Mouse (Mus musculus) cerebellum, adult 2 months (tissue): ENCODE measurements around the gene Ccr7. TPM values are rescaled to one million over a fixed set of nuclear protein-coding genes. Genes with fewer than 3 reads are reported as not detected.

Experiments used
- DNase-seq, 2 experiments: peaks; one replicate each; pipeline ENCODE4 v3.0.0; 2021
- H3K27ac ChIP-seq: fragments of 200-500 bp; 2 replicates; pipeline ENCODE4 v1.5.1; 2012; ENCODE audit warnings: low read length, control low read depth, inconsistent platforms; ENCODE audit not compliant: insufficient read depth
- H3K27me3 ChIP-seq: fragments of 200-500 bp; 2 replicates; pipeline ENCODE4 v1.6.1; 2012; ENCODE audit warnings: inconsistent platforms, mild to moderate bottlenecking, low read length, moderate library complexity; ENCODE audit not compliant: control insufficient read depth, insufficient read depth
- H3K4me1 ChIP-seq: fragments of 200-500 bp; 2 replicates; pipeline ENCODE4 v1.6.1; 2011; ENCODE audit warnings: low read length; ENCODE audit not compliant: control insufficient read depth, insufficient read depth
- H3K4me3 ChIP-seq: fragments of 200-500 bp; replicated peaks from 2 replicates; pipeline ENCODE3; 2011; ENCODE audit warnings: mild to moderate bottlenecking, low read depth, low read length, control low read depth; ENCODE audit not compliant: insufficient read depth
- CTCF ChIP-seq: fragments of 200-500 bp; IDR thresholded peaks from 2 replicates; pipeline ENCODE4 v1.5.1; 2011; ENCODE audit warnings: low read depth, mild to moderate bottlenecking, control low read depth, low read length, moderate library complexity, borderline replicate concordance; ENCODE audit not compliant: insufficient read depth
- POLR2A ChIP-seq: fragments of 200-500 bp; IDR thresholded peaks from 2 replicates; pipeline ENCODE4 v1.6.1; 2011; ENCODE audit warnings: low read length, control low read depth, borderline replicate concordance; ENCODE audit not compliant: insufficient read depth
- WGBS: fragments of 180-500 bp; shearing (Covaris S2); methylation state at CpG from one replicate; pipeline ENCODE4 v1.1.7; 2018; 5-methylcytosine and 5-hydroxymethylcytosine counted together
- polyA plus RNA-seq: library from polyadenylated mRNA; depleted of rRNA; stranded (reverse); fragments of >200 nt; gene quantifications from 2 replicates; pipeline ENCODE4 v1.2.3, GENCODE M21; 2012; rRNA removed

Gene Ccr7
- polyA plus RNA-seq, 1 experiment, result 0.11 TPM

DNA sequence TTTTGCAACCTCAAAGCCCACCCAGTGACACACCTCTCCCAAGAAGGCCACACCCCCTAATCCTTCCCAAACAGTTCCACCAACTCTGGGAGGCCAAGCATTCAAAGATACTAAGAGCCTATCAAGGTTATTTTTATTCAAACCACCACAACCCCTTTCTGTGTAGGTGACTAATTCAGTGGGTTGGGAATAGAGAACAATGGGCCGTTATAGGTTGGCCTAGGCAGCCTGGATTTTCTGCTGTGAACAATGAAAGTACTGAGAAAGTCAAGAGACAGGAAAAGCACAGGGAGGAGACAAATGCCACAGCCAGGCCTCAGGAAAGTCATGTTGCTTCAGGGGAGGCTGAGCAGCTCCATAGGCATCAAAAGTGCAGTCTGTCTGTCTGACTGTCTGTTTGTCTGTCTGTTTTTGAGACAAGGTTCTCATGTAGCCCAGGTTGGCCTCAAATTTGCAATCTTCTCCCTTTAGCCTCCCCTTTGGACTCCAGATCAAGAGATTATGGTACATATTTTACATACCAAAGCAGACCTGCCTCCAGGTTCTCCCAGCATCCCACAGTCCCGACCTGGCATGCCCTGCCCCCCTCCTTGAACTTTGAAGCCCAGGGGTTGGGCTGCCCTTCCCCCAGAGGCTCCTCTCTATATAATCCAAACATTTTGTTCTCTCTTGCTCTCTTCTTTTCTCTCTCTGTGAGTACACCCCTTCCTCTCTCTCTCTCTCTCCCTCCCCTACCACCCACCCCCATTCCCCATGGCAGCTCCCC lies 59.8 kb downstream of the Ccr7 start:
- Histone ChIP-seq H3K27me3 (no peaks in the 10 kb centered on the region), H3K4me3 (no peak overlapping the region), H3K27ac (no peak overlapping the region), H3K4me1 (no peaks in the 10 kb centered on the region)
- TF ChIP-seq POLR2A (no peak), CTCF (no peak)
- no peak for DNase-seq
- WGBS, result 69% methylated on average over 2 of the region's 2 CpGs

Other genes starting within 250 kb of the Ccr7 start
- gene Cdc6, start 247.3 kb downstream of the Ccr7 start, polyA plus RNA-seq, result 0.30 and 0.36 TPM in 2 replicates
- 13.5 and 15.4 TPM in 2 replicates for gene Rara, start 227.3 kb downstream of the Ccr7 start, polyA plus RNA-seq
- gene Gjd3, start 172.1 kb downstream of the Ccr7 start, polyA plus RNA-seq, result 1.2 and 2.1 TPM in 2 replicates
- gene Top2a, start 130.9 kb downstream of the Ccr7 start, polyA plus RNA-seq, result 0.11 and 0.25 TPM in 2 replicates
- 26.2 and 28.6 TPM in 2 replicates for gene Igfbp4, start 113.8 kb downstream of the Ccr7 start, polyA plus RNA-seq
- gene Tns4, start 65.8 kb downstream of the Ccr7 start, polyA plus RNA-seq, result 0.18 and 0.25 TPM in 2 replicates
- gene Smarce1, start 75.9 kb upstream of the Ccr7 start, polyA plus RNA-seq, result 63.3 and 67.1 TPM in 2 replicates
- gene Krt222, start 89.0 kb upstream of the Ccr7 start, polyA plus RNA-seq, result 37.8 and 39.9 TPM in 2 replicates
- gene Krt24, start 130.2 kb upstream of the Ccr7 start, polyA plus RNA-seq, result 0.44 and 0.65 TPM in 2 replicates
- gene Krt25, start 167.9 kb upstream of the Ccr7 start, polyA plus RNA-seq, result 7.0 and 7.2 TPM in 2 replicates
- 0.14 and 0.15 TPM in 2 replicates for gene Krt26, start 182.9 kb upstream of the Ccr7 start, polyA plus RNA-seq
- gene Krt27, start 196.0 kb upstream of the Ccr7 start, polyA plus RNA-seq, result not detected in 2 replicates
- gene Krt28, start 219.8 kb upstream of the Ccr7 start, polyA plus RNA-seq, result 2.5 and 2.6 TPM in 2 replicates
- gene Krt10, start 234.3 kb upstream of the Ccr7 start, polyA plus RNA-seq, result 11.9 and 12.6 TPM in 2 replicates